Mouse (Mus musculus): ENCODE results near the gene Nol4l. TPM values are rescaled to one million over a fixed set of nuclear protein-coding genes. Genes with fewer than 3 reads are reported as not detected.
A peak's percentile ranks its signal among the peaks of the same experiment; 100 is the strongest.

The Nol4l gene
- total and polyA plus RNA-seq, 3 experiments, result 4.4 to 7.1 TPM; not detected in 1

- TF ChIP-seq GABPA (IDR thresholded peaks at IDR 0.05; ENCODE audit: low read depth, low read length) (peak; percentile 56; the same call in 1 of the 2 replicates), MAFK (IDR thresholded peaks at IDR 0.05; ENCODE audit: borderline replicate concordance, low read depth, low read length) (0 out of 2 replicates have a peak, but pooled peaks have one; percentile 23), ETS1 (IDR thresholded peaks at IDR 0.05; ENCODE audit: low read depth, low read length) (no peak)
- H3K4me1 ChIP-seq (ENCODE audit: control insufficient read depth in 1 of 2, insufficient read depth in 2 of 2, low read length in 2 of 2), result peaks cover 4 to 19% of the 10 kb centered on the region in 2 experiments
- H3K79me2 ChIP-seq (ENCODE audit: control insufficient read depth, insufficient read depth, low read length, poor library complexity), result no peaks in the 10 kb centered on the region
- H3K9me3 ChIP-seq (replicated peaks; ENCODE audit: insufficient read depth, low read length), result no peaks in the 10 kb centered on the region
- H3K27me3 ChIP-seq (ENCODE audit: control insufficient read depth in 1 of 2, insufficient read depth in 2 of 2, low read length in 2 of 2), result no peaks in the 10 kb centered on the region
- H3K9ac ChIP-seq (ENCODE audit: control insufficient read depth, low read depth, low read length, poor library complexity, severe bottlenecking), result no peak overlapping the region
- no peak overlapping the region for H3K4me3 ChIP-seq (ENCODE audit: control insufficient read depth in 1 of 2, insufficient read depth in 1 of 2, low read depth in 2 of 2, low read length in 2 of 2)
- DNase-seq (ENCODE audit: low read depth, low spot score), result peak; percentile 29
- no peak overlapping the region for H3K27ac ChIP-seq (ENCODE audit: control insufficient read depth, low read depth, low read length)
- H3K36me3 ChIP-seq (ENCODE audit: control insufficient read depth in 1 of 2, insufficient read depth in 2 of 2, low read length in 2 of 2), result peaks cover 0 to 17% of the 10 kb centered on the region in 2 experiments; a peak in 2 of 4 replicates
Observed at GRCm38 (mm10) chr2:153520057-153520456, 9.7 kb downstream of the Nol4l start.

- no peak for DNase-seq (ENCODE audit: low read depth, low spot score)
- peaks cover 4 to 14% of the 10 kb centered on the region in 2 experiments; a peak in 2 of 4 replicates for H3K4me1 ChIP-seq (ENCODE audit: control insufficient read depth in 1 of 2, insufficient read depth in 2 of 2, low read length in 2 of 2)
- H3K27ac ChIP-seq (ENCODE audit: control insufficient read depth, low read depth, low read length), result no peak overlapping the region
- H3K9me3 ChIP-seq (replicated peaks; ENCODE audit: insufficient read depth, low read length), result no peaks in the 10 kb centered on the region
- H3K4me3 ChIP-seq (ENCODE audit: control insufficient read depth in 1 of 2, insufficient read depth in 1 of 2, low read depth in 2 of 2, low read length in 2 of 2), result no peak overlapping the region
- TF ChIP-seq RAD21 (IDR thresholded peaks at IDR 0.05; ENCODE audit: low read depth, low read length) (peak; percentile 11), GABPA (IDR thresholded peaks at IDR 0.05; ENCODE audit: low read depth, low read length) (no peak), MYC (IDR thresholded peaks at IDR 0.05; ENCODE audit: low read depth, low read length) (no peak), BHLHE40 (IDR thresholded peaks at IDR 0.05; ENCODE audit: borderline replicate concordance, low read depth, low read length) (no peak), CTCF (IDR thresholded peaks at IDR 0.05 in 2 of 3, conservative IDR thresholded peaks at IDR 0.05 in 1 of 3; ENCODE audit: control insufficient read depth in 1 of 3, insufficient read depth in 1 of 3, low read depth in 2 of 3, low read length in 3 of 3, poor library complexity in 1 of 3, severe bottlenecking in 1 of 3) (peak in 2 of 3 experiments; percentile 12 to 14; a peak in 1 of 6 replicates), MEF2A (IDR thresholded peaks at IDR 0.05; ENCODE audit: extremely low read depth, insufficient replicate concordance, low read depth, low read length, poor library complexity, severe bottlenecking) (no peak), SMC3 (IDR thresholded peaks at IDR 0.05; ENCODE audit: low read depth, low read length) (peak; percentile 24)
- no peaks in the 10 kb centered on the region for H3K27me3 ChIP-seq (ENCODE audit: control insufficient read depth in 1 of 2, insufficient read depth in 2 of 2, low read length in 2 of 2)
- H3K79me2 ChIP-seq (ENCODE audit: control insufficient read depth, insufficient read depth, low read length, poor library complexity), result no peaks in the 10 kb centered on the region
- no peak overlapping the region for H3K9ac ChIP-seq (ENCODE audit: control insufficient read depth, low read depth, low read length, poor library complexity, severe bottlenecking)
- H3K36me3 ChIP-seq (ENCODE audit: control insufficient read depth in 1 of 2, insufficient read depth in 2 of 2, low read length in 2 of 2), result peaks cover 0 to 13% of the 10 kb centered on the region in 2 experiments; a peak in 2 of 4 replicates
Observed at GRCm38 (mm10) chr2:153516961-153517360, 12.8 kb downstream of the Nol4l start.

- no peaks in the 10 kb centered on the region for H3K27me3 ChIP-seq (ENCODE audit: control insufficient read depth in 1 of 2, insufficient read depth in 2 of 2, low read length in 2 of 2)
- H3K4me3 ChIP-seq (ENCODE audit: control insufficient read depth in 1 of 2, insufficient read depth in 1 of 2, low read depth in 2 of 2, low read length in 2 of 2), result no peak overlapping the region
- no peak overlapping the region for H3K27ac ChIP-seq (ENCODE audit: control insufficient read depth, low read depth, low read length)
- no peaks in the 10 kb centered on the region for H3K79me2 ChIP-seq (ENCODE audit: control insufficient read depth, insufficient read depth, low read length, poor library complexity)
- no peak for DNase-seq (ENCODE audit: low read depth, low spot score)
- peaks cover 0 to 2% of the 10 kb centered on the region in 2 experiments; a peak in 1 of 4 replicates for H3K36me3 ChIP-seq (ENCODE audit: control insufficient read depth in 1 of 2, insufficient read depth in 2 of 2, low read length in 2 of 2)
- TF ChIP-seq ZKSCAN1 (IDR thresholded peaks at IDR 0.05; ENCODE audit: low read depth, low read length) (no peak), SMC3 (IDR thresholded peaks at IDR 0.05; ENCODE audit: low read depth, low read length) (no peak), NELFE (IDR thresholded peaks at IDR 0.05; ENCODE audit: low read depth, low read length) (no peak), JUND (IDR thresholded peaks at IDR 0.05; ENCODE audit: low read depth, low read length) (no peak), TCF12 (IDR thresholded peaks at IDR 0.05; ENCODE audit: low read depth, low read length) (no peak), RCOR1 (IDR thresholded peaks at IDR 0.05; ENCODE audit: low read depth, low read length) (no peak), MAZ (IDR thresholded peaks at IDR 0.05; ENCODE audit: low read depth, low read length) (no peak), EP300 (IDR thresholded peaks at IDR 0.05; ENCODE audit: low read depth in 1 of 2, low read length in 2 of 2) (no peak), SIN3A (IDR thresholded peaks at IDR 0.05; ENCODE audit: low read length) (no peak), CHD2 (IDR thresholded peaks at IDR 0.05; ENCODE audit: low read length) (no peak), UBTF (IDR thresholded peaks at IDR 0.05; ENCODE audit: borderline replicate concordance, insufficient read depth, low read depth, low read length) (no peak), MAFK (IDR thresholded peaks at IDR 0.05; ENCODE audit: borderline replicate concordance, low read depth, low read length) (no peak)
- no peaks in the 10 kb centered on the region for H3K9me3 ChIP-seq (replicated peaks; ENCODE audit: insufficient read depth, low read length)
- 0 out of 4 replicates have a peak, but pooled peaks cover 0 to 2% of the 10 kb centered on the region in 2 experiments for H3K4me1 ChIP-seq (ENCODE audit: control insufficient read depth in 1 of 2, insufficient read depth in 2 of 2, low read length in 2 of 2)
- no peak overlapping the region for H3K9ac ChIP-seq (ENCODE audit: control insufficient read depth, low read depth, low read length, poor library complexity, severe bottlenecking)
Observed at GRCm38 (mm10) chr2:153515582-153515981, 14.2 kb downstream of the Nol4l start.

Measured in MEL (cell line).